Mouse (Mus musculus): ENCODE measurements around the gene Abcc12. TPM values are rescaled to one million over a fixed set of nuclear protein-coding genes. Genes with fewer than 3 reads are reported as not detected.

Gene Abcc12
- polyA plus RNA-seq, 1 experiment from 2014 or later = not detected

- Histone ChIP-seq H3K4me3 (ENCODE audit: low read depth, low read length) (no peak overlapping the region), H3K4me2 (ENCODE audit: low read depth, low read length) (no peak overlapping the region)
These were observed 107.4 kb downstream of the Abcc12 start for GRCm38 (mm10) chr8:86473121-86473520.

GRCm38 (mm10) chr8:86470717-86471116 is 109.8 kb downstream of the Abcc12 start:
- no peak overlapping the region for H3K9ac ChIP-seq (ENCODE audit: low read depth, low read length)

More at GRCm38 (mm10) chr8:86473121-86473520, 107.4 kb downstream of the Abcc12 start:
- 77% methylated on average over 6 of the region's 6 CpGs for WGBS (ENCODE audit: insufficient replicate concordance)
- ATAC-seq (ENCODE audit: low read depth) = no peak
- Histone ChIP-seq H3K27me3 (ENCODE audit: control insufficient read depth, insufficient read depth, low read depth, low read length) (no peaks in the 10 kb centered on the region), H3K9me3 (replicated peaks; ENCODE audit: control insufficient read depth, low read length) (no peaks in the 10 kb centered on the region), H3K27ac (ENCODE audit: low read length) (no peak overlapping the region), H3K4me1 (ENCODE audit: control insufficient read depth, low read depth, low read length) (no peaks in the 10 kb centered on the region), H3K9ac (ENCODE audit: low read depth, low read length) (no peak overlapping the region), H3K36me3 (ENCODE audit: control insufficient read depth, insufficient read depth) (no peaks in the 10 kb centered on the region)

GRCm38 (mm10) chr8:86463215-86463614 is 117.3 kb downstream of the Abcc12 start:
- H3K4me1 ChIP-seq (ENCODE audit: control insufficient read depth, low read depth, low read length) = no peaks in the 10 kb centered on the region

More at GRCm38 (mm10) chr8:86470717-86471116, 109.8 kb downstream of the Abcc12 start:
- Histone ChIP-seq H3K4me2 (ENCODE audit: low read depth, low read length) (no peak overlapping the region), H3K4me3 (ENCODE audit: low read depth, low read length) (no peak overlapping the region), H3K9me3 (replicated peaks; ENCODE audit: control insufficient read depth, low read length) (no peaks in the 10 kb centered on the region), H3K36me3 (ENCODE audit: control insufficient read depth, insufficient read depth) (no peaks in the 10 kb centered on the region), H3K4me1 (ENCODE audit: control insufficient read depth, low read depth, low read length) (no peaks in the 10 kb centered on the region), H3K27ac (ENCODE audit: low read length) (no peak overlapping the region), H3K27me3 (ENCODE audit: control insufficient read depth, insufficient read depth, low read depth, low read length) (no peaks in the 10 kb centered on the region)
- no peak for ATAC-seq (ENCODE audit: low read depth)
- 49% methylated on average over 2 of the region's 2 CpGs for WGBS (ENCODE audit: insufficient replicate concordance)

GRCm38 (mm10) chr8:86460372-86460771 is 120.1 kb downstream of the Abcc12 start:
- 66% methylated on average over 5 of the region's 5 CpGs for WGBS (ENCODE audit: insufficient replicate concordance)
- H3K4me2 ChIP-seq (ENCODE audit: low read depth, low read length) = no peak overlapping the region

More at GRCm38 (mm10) chr8:86463215-86463614, 117.3 kb downstream of the Abcc12 start:
- no peak overlapping the region for H3K4me2 ChIP-seq (ENCODE audit: low read depth, low read length)
- no peaks in the 10 kb centered on the region for H3K27me3 ChIP-seq (ENCODE audit: control insufficient read depth, insufficient read depth, low read depth, low read length)
- WGBS (ENCODE audit: insufficient replicate concordance) = 73% methylated on average over 2 of the region's 2 CpGs
- H3K4me3 ChIP-seq (ENCODE audit: low read depth, low read length) = no peak overlapping the region
- H3K9me3 ChIP-seq (replicated peaks; ENCODE audit: control insufficient read depth, low read length) = no peaks in the 10 kb centered on the region
- no peak for ATAC-seq (ENCODE audit: low read depth)
- no peaks in the 10 kb centered on the region for H3K36me3 ChIP-seq (ENCODE audit: control insufficient read depth, insufficient read depth)
- H3K9ac ChIP-seq (ENCODE audit: low read depth, low read length) = no peak overlapping the region
- no peak overlapping the region for H3K27ac ChIP-seq (ENCODE audit: low read length)

GRCm38 (mm10) chr8:86453697-86454480 is 126.6 kb downstream of the Abcc12 start:
- H3K27me3 ChIP-seq (ENCODE audit: control insufficient read depth, insufficient read depth, low read depth, low read length) = no peaks in the 10 kb centered on the region
- no peak overlapping the region for H3K9ac ChIP-seq (ENCODE audit: low read depth, low read length)
- no peaks in the 10 kb centered on the region for H3K36me3 ChIP-seq (ENCODE audit: control insufficient read depth, insufficient read depth)
- no peak overlapping the region for H3K4me2 ChIP-seq (ENCODE audit: low read depth, low read length)
- ATAC-seq (ENCODE audit: low read depth) = no peak
- 67% methylated on average over 11 of the region's 11 CpGs for WGBS (ENCODE audit: insufficient replicate concordance)
- no peaks in the 10 kb centered on the region for H3K4me1 ChIP-seq (ENCODE audit: control insufficient read depth, low read depth, low read length)
- H3K4me3 ChIP-seq (ENCODE audit: low read depth, low read length) = no peak overlapping the region
- no peaks in the 10 kb centered on the region for H3K9me3 ChIP-seq (replicated peaks; ENCODE audit: control insufficient read depth, low read length)
- H3K27ac ChIP-seq (ENCODE audit: low read length) = no peak overlapping the region

More at GRCm38 (mm10) chr8:86460372-86460771, 120.1 kb downstream of the Abcc12 start:
- Histone ChIP-seq H3K4me1 (ENCODE audit: control insufficient read depth, low read depth, low read length) (no peaks in the 10 kb centered on the region), H3K27me3 (ENCODE audit: control insufficient read depth, insufficient read depth, low read depth, low read length) (no peaks in the 10 kb centered on the region), H3K9me3 (replicated peaks; ENCODE audit: control insufficient read depth, low read length) (no peaks in the 10 kb centered on the region), H3K27ac (ENCODE audit: low read length) (no peak overlapping the region), H3K9ac (ENCODE audit: low read depth, low read length) (no peak overlapping the region), H3K36me3 (ENCODE audit: control insufficient read depth, insufficient read depth) (no peaks in the 10 kb centered on the region), H3K4me3 (ENCODE audit: low read depth, low read length) (no peak overlapping the region)
- ATAC-seq (ENCODE audit: low read depth) = no peak

GRCm38 (mm10) chr8:86449870-86450515 is 130.5 kb downstream of the Abcc12 start:
- no peak overlapping the region for H3K9ac ChIP-seq (ENCODE audit: low read depth, low read length)
- H3K4me2 ChIP-seq (ENCODE audit: low read depth, low read length) = no peak overlapping the region
- H3K4me1 ChIP-seq (ENCODE audit: control insufficient read depth, low read depth, low read length) = no peaks in the 10 kb centered on the region
- no peaks in the 10 kb centered on the region for H3K9me3 ChIP-seq (replicated peaks; ENCODE audit: control insufficient read depth, low read length)
- ATAC-seq (ENCODE audit: low read depth) = no peak
- H3K27me3 ChIP-seq (ENCODE audit: control insufficient read depth, insufficient read depth, low read depth, low read length) = no peaks in the 10 kb centered on the region
- H3K36me3 ChIP-seq (ENCODE audit: control insufficient read depth, insufficient read depth) = no peaks in the 10 kb centered on the region
- WGBS (ENCODE audit: insufficient replicate concordance) = 76% methylated on average over 4 of the region's 4 CpGs
- no peak overlapping the region for H3K4me3 ChIP-seq (ENCODE audit: low read depth, low read length)
- H3K27ac ChIP-seq (ENCODE audit: low read length) = no peak overlapping the region

GRCm38 (mm10) chr8:86445516-86445915 is 135.0 kb downstream of the Abcc12 start:
- Histone ChIP-seq H3K27me3 (ENCODE audit: control insufficient read depth, insufficient read depth, low read depth, low read length) (no peaks in the 10 kb centered on the region), H3K4me2 (ENCODE audit: low read depth, low read length) (no peak overlapping the region), H3K36me3 (ENCODE audit: control insufficient read depth, insufficient read depth) (no peaks in the 10 kb centered on the region), H3K27ac (ENCODE audit: low read length) (no peak overlapping the region), H3K4me1 (ENCODE audit: control insufficient read depth, low read depth, low read length) (no peaks in the 10 kb centered on the region), H3K9me3 (replicated peaks; ENCODE audit: control insufficient read depth, low read length) (no peaks in the 10 kb centered on the region), H3K9ac (ENCODE audit: low read depth, low read length) (no peak overlapping the region), H3K4me3 (ENCODE audit: low read depth, low read length) (no peak overlapping the region)
- 53% methylated on average over 4 of the region's 4 CpGs for WGBS (ENCODE audit: insufficient replicate concordance)
- ATAC-seq (ENCODE audit: low read depth) = no peak

- Histone ChIP-seq H3K27ac (ENCODE audit: low read length) (no peak overlapping the region), H3K36me3 (ENCODE audit: control insufficient read depth, insufficient read depth) (no peaks in the 10 kb centered on the region), H3K4me3 (ENCODE audit: low read depth, low read length) (no peak overlapping the region), H3K27me3 (ENCODE audit: control insufficient read depth, insufficient read depth, low read depth, low read length) (no peaks in the 10 kb centered on the region), H3K9ac (ENCODE audit: low read depth, low read length) (no peak overlapping the region), H3K4me2 (ENCODE audit: low read depth, low read length) (no peak overlapping the region), H3K4me1 (ENCODE audit: control insufficient read depth, low read depth, low read length) (no peaks in the 10 kb centered on the region), H3K9me3 (replicated peaks; ENCODE audit: control insufficient read depth, low read length) (no peaks in the 10 kb centered on the region)
- WGBS (ENCODE audit: insufficient replicate concordance) = 86% methylated on average over 2 of the region's 2 CpGs
- ATAC-seq (ENCODE audit: low read depth) = no peak
These were observed 136.7 kb downstream of the Abcc12 start for GRCm38 (mm10) chr8:86443744-86444143.

GRCm38 (mm10) chr8:86438983-86439299 is 141.5 kb downstream of the Abcc12 start:
- no peak overlapping the region for H3K4me3 ChIP-seq (ENCODE audit: low read depth, low read length)
- no peak overlapping the region for H3K27ac ChIP-seq (ENCODE audit: low read length)
- no peak overlapping the region for H3K4me2 ChIP-seq (ENCODE audit: low read depth, low read length)
- no peaks in the 10 kb centered on the region for H3K27me3 ChIP-seq (ENCODE audit: control insufficient read depth, insufficient read depth, low read depth, low read length)
- no peak overlapping the region for H3K9ac ChIP-seq (ENCODE audit: low read depth, low read length)
- H3K4me1 ChIP-seq (ENCODE audit: control insufficient read depth, low read depth, low read length) = no peaks in the 10 kb centered on the region
- H3K9me3 ChIP-seq (replicated peaks; ENCODE audit: control insufficient read depth, low read length) = no peaks in the 10 kb centered on the region
- 62% methylated on average over 3 of the region's 3 CpGs for WGBS (ENCODE audit: insufficient replicate concordance)
- ATAC-seq (ENCODE audit: low read depth) = no peak
- no peaks in the 10 kb centered on the region for H3K36me3 ChIP-seq (ENCODE audit: control insufficient read depth, insufficient read depth)
